Mouse (Mus musculus) limb, embryonic 13.5 days (tissue): ENCODE measurements around the gene Ndufb5. TPM values are rescaled to one million over a fixed set of nuclear protein-coding genes. Genes with fewer than 3 reads are reported as not detected.
"Not testable (repeated sequence)": the region's sequence is repeated elsewhere in the genome, so short reads cannot be mapped to it uniquely, and the experiment has no call there.

ENCODE experiments used
- ATAC-seq: fragments of 200-750 bp; cut with Nextera tagmentation; 2 replicates; pipeline ENCODE4 v1.8.0; 2017; ENCODE audit warnings: low read depth, moderate number of reproducible peaks, moderate TSS enrichment; ENCODE audit not compliant: low FRiP score
- H3K27ac ChIP-seq: fragments of 300-500 bp; sonication (generic); 2 replicates; pipeline ENCODE4 v1.5.1; 2015; ENCODE audit warnings: inconsistent platforms, mild to moderate bottlenecking, moderate library complexity
- H3K27me3 ChIP-seq: fragments of 300-500 bp; sonication (generic); 2 replicates; pipeline ENCODE4 v1.6.1; 2015; ENCODE audit warnings: mild to moderate bottlenecking, inconsistent platforms
- H3K36me3 ChIP-seq: fragments of 300-500 bp; sonication (generic); 2 replicates; pipeline ENCODE4 v1.6.1; 2015; ENCODE audit warnings: inconsistent platforms, mild to moderate bottlenecking, moderate library complexity
- H3K4me1 ChIP-seq: fragments of 300-500 bp; sonication (generic); 2 replicates; pipeline ENCODE4 v1.6.1; 2015; ENCODE audit warnings: inconsistent platforms
- H3K4me2 ChIP-seq: fragments of 300-500 bp; sonication (generic); replicated peaks from 2 replicates; pipeline ENCODE4 v1.6.1; 2015; ENCODE audit warnings: inconsistent platforms, mild to moderate bottlenecking, moderate library complexity
- H3K4me3 ChIP-seq: fragments of 300-500 bp; sonication (generic); 2 replicates; pipeline ENCODE4 v1.5.1; 2015; ENCODE audit warnings: moderate library complexity, mild to moderate bottlenecking, inconsistent platforms
- H3K9ac ChIP-seq: fragments of 300-500 bp; sonication (generic); 2 replicates; pipeline ENCODE4 v1.6.1; 2015; ENCODE audit warnings: mild to moderate bottlenecking, inconsistent platforms
- H3K9me3 ChIP-seq: fragments of 300-500 bp; sonication (generic); 2 replicates; pipeline ENCODE4 v1.6.1; 2016; ENCODE audit warnings: inconsistent platforms
- WGBS: fragments of 180-500 bp; shearing (Covaris S2); methylation state at CpG from one replicate; pipeline ENCODE4 v1.1.7; 2015; 5-methylcytosine and 5-hydroxymethylcytosine counted together
- polyA plus RNA-seq: library from polyadenylated mRNA; unstranded; fragments of >200 nt; fragmentation: Nextera tagmentation; extraction: Ambion mirVana; gene quantifications from 2 replicates; pipeline ENCODE4 v1.2.1, GENCODE M21; 2015

Ndufb5 gene
- polyA plus RNA-seq, 1 experiment from 2014 or later: 322 TPM

DNA sequence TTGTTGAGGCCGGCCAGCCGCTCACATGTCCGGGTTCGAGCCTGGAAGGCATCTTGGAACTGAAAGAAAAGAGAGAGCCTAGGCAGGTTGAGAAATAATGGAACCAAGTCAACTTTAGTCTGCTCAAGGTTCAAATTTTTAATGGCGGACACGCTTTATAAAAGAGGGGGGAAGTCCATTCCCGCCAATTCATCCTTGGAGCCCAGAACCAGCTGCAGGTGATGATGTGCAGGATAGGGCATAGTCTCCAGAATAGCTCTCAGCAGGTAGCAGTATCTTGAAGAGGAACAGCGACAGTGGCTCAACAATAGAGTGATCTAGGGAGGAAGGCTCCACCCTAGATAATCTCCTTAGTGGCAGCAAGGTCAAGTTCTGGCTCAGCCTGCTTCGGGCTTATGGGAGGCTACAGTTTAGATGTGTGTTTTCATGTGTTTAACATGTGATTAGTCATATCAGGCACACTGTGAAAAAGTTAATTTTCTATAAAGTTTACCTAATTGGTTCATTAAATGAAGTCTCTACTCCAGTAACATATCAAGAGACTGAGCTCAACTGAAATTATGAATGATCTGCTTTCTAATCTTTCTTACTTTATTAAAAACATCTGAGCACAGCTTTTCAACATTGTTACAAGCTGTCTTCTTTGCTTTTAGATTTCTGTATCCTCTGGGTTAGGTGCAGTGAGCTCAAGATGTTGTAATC lies 31.0 kb upstream of the Ndufb5 start, which contains the start of gene Actl6a:
Gene Actl6a (plus strand): TSS at position 652 of the 702 bp plus-strand sequence.
- not testable (repeated sequence) for H3K4me2 ChIP-seq, H3K9me3 ChIP-seq, H3K9ac ChIP-seq, H3K36me3 ChIP-seq, ATAC-seq, H3K27me3 ChIP-seq, H3K4me1 ChIP-seq, H3K27ac ChIP-seq, H3K4me3 ChIP-seq
- 85% methylated on average over 9 of the region's 9 CpGs for WGBS

DNA sequence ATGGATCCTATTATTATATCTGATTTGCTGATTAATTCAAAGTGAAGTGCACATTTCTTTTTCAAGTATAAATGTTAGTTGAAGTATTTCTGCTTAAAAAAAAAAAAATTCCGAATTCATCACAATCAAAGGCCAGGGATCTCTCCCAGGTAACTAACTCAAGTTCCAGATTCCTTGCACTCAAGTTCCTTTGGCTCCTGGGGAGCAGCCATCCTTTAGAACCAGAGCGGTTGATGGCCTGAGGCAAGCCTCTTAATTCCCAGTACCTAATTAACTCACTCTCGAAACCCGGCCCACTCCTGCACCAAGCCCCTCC lies 28.8 kb upstream of the Ndufb5 start:
- Histone ChIP-seq H3K4me3 (peak overlapping the region; percentile 98), H3K4me1 (peaks cover 10% of the 10 kb centered on the region), H3K27me3 (no peaks in the 10 kb centered on the region), H3K27ac (no peak overlapping the region), H3K36me3 (peaks cover 14% of the 10 kb centered on the region), H3K4me2 (peak overlapping the region; percentile 50), H3K9me3 (no peaks in the 10 kb centered on the region; the same call in 1 of the 2 replicates), H3K9ac (no peak overlapping the region)
- WGBS: 4% methylated on average over 4 of the region's 4 CpGs
- ATAC-seq: no peak

DNA sequence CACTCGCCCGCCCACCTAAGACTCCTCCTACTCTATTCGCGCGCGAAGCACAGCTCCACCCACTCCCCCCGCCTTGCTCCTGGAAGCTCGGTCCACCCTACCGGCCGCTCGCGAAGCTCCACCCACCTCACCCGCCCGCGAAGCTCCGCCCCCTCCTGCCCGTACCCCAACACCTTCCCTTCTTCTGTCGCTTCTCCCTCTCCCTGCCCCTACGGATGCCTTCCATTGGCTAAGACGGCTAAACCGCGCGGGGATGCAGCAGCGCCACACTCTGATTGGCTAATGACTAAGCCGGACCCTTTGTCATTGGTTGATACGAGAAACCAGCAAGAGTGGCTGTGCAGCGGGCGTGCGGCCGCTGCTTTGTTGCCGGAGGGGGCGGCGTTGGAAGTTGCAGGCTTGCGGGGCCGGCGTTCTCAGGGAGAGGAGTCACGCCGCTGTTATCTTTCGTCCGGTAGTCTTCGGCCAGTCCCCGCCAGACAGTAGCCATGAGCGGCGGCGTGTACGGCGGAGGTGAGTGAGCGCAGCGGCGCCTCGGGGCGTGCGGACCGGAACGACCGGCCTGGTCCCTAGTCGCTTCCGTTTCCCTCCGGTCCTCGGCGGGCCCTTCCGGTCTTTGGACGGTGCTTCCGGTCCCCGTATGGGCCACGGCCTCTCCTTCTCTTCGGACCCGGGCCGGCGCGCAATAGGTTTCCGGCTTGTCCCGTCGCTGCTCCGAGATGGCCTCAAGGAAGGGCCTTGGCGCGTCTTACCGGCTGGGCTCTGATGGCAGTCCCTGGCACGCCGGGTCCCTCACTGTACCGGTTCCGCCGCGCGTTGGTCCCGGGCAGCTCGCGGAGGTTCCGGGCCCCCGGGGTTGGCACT lies 28.2 kb upstream of the Ndufb5 start:
- Histone ChIP-seq H3K4me1 (peaks cover 10% of the 10 kb centered on the region), H3K27me3 (no peaks in the 10 kb centered on the region), H3K9me3 (no peaks in the 10 kb centered on the region; the same call in 1 of the 2 replicates), H3K4me3 (peak overlapping the region; percentile 98), H3K27ac (peak overlapping the region; percentile 79), H3K36me3 (peaks cover 20% of the 10 kb centered on the region), H3K4me2 (peak overlapping the region; percentile 80), H3K9ac (peak overlapping the region; percentile 96)
- ATAC-seq: peak; percentile 100
- WGBS: under 1% methylated on average over 90 of the region's 90 CpGs

DNA sequence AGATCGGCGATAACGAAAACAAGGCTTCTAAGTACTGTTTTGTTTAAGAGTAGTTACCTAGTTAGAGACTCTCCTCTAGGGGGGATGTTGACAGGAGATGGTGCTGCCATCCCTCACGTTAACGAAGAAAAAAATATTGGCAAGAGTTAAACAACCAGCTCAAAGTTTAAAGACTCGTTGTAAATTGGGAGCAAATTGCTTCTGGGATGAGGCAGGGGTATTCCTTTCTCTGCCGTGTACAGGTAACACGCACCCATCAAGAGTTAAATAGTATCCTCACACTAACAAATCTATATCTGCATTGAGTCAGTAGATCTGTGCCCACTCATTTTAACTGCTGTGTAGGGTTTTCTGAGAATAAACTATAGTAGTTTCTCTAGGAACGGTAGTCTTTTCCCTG lies 27.4 kb upstream of the Ndufb5 start:
- peak overlapping the region; percentile 80 for H3K4me2 ChIP-seq
- H3K4me1 ChIP-seq: peaks cover 10% of the 10 kb centered on the region
- H3K27ac ChIP-seq: peak overlapping the region; percentile 79
- H3K4me3 ChIP-seq: peak overlapping the region; percentile 98
- H3K27me3 ChIP-seq: no peaks in the 10 kb centered on the region
- peaks cover 28% of the 10 kb centered on the region for H3K36me3 ChIP-seq
- H3K9me3 ChIP-seq: no peaks in the 10 kb centered on the region; the same call in 1 of the 2 replicates
- ATAC-seq: no peak
- WGBS: 7% methylated on average over 9 of the region's 9 CpGs
- peak overlapping the region; percentile 96 for H3K9ac ChIP-seq

DNA sequence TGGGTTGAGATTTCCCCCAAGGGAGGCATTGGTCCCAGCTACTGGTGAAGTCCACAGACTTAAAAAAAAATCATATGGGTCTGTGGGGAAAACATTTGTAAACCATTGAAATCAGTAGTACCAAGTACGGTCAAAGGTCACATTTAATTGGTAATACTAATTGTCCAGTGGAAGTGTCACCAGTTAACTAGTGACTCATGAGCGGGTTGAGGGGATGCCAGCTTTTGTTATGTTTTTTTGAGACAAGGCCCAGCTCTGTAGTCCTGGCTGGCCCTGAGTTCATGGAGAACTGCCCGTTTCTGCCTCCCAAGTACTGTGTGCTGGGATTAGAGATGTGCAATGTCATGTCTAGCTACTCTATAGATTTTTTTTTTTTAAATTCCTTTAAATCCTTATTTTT lies 23.1 kb upstream of the Ndufb5 start:
- no peaks in the 10 kb centered on the region for H3K9me3 ChIP-seq
- H3K9ac ChIP-seq: no peak overlapping the region
- no peak overlapping the region for H3K27ac ChIP-seq
- H3K4me2 ChIP-seq: no peak overlapping the region
- WGBS: 92% methylated on average over 3 of the region's 3 CpGs
- H3K36me3 ChIP-seq: peaks cover 68% of the 10 kb centered on the region
- no peaks in the 10 kb centered on the region for H3K27me3 ChIP-seq
- peaks cover 10% of the 10 kb centered on the region for H3K4me1 ChIP-seq
- no peak overlapping the region for H3K4me3 ChIP-seq
- no peak for ATAC-seq

DNA sequence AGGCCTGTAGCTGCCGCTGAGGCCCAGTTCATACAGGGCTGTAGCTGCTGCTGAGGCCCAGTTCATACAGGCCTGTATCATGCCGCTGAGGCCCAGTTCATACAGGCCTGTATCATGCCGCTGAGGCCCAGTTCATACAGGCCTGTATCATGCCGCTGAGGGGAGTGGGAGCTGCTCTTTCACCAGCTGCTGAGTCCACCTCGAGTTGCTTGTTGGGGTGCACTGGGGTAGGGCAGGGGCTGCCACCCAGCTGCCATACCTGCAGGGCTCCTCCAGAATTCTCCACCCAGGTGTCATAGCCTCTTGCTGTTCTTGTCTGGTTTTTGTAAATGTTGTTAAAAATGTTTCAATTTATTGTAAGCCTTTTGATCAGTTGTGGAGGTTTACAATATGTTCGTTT lies 19.4 kb upstream of the Ndufb5 start:
- H3K27me3 ChIP-seq, H3K4me2 ChIP-seq, H3K9ac ChIP-seq, H3K27ac ChIP-seq, H3K4me3 ChIP-seq, ATAC-seq, H3K9me3 ChIP-seq, H3K4me1 ChIP-seq: not testable (repeated sequence)
- H3K36me3 ChIP-seq: peaks cover 93% of the 10 kb centered on the region
- WGBS: 94% methylated on average over 6 of the region's 6 CpGs

DNA sequence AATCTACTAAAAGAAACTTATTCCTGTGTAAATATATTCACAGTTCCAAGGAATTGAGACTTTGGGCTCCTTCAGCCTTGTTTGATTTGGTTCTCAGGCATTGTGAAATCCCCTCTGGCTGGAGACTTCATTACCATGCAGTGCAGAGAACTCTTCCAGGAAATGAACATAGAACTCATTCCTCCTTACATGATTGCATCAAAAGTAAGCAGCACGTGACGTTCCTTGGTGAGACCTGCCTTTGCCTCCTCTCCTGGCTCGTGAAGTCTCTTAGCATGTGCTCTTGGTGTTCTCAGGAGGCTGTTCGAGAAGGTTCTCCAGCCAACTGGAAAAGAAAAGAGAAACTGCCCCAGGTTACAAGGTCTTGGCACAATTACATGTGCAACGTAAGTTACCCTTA lies 18.5 kb upstream of the Ndufb5 start:
- 89% methylated on average over 5 of the region's 5 CpGs for WGBS
- no peaks in the 10 kb centered on the region for H3K27me3 ChIP-seq
- H3K4me3 ChIP-seq: no peak overlapping the region
- no peak overlapping the region for H3K9ac ChIP-seq
- no peaks in the 10 kb centered on the region for H3K9me3 ChIP-seq
- peaks cover 93% of the 10 kb centered on the region for H3K36me3 ChIP-seq
- ATAC-seq: no peak
- H3K27ac ChIP-seq: no peak overlapping the region
- H3K4me2 ChIP-seq: no peak overlapping the region
- H3K4me1 ChIP-seq: no peaks in the 10 kb centered on the region

DNA sequence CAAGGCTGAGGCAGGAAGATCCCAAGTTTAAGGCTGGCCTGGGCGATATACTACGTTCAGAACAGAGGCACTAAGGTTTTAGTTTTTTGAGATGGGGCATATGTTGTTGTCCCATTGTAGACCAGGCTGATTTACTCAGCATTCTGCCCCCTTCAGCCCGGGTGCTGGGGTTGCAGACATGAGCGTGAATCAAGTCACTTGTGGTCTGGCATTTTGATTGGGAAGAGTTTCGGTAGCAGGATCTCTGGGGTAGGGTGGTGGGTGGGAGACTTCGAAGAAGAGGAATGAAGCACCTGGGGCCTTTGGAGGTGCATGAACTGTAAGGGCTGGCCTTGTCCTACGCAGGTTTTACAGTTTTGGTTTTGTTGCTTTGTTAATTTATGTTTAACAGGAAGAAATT lies 12.6 kb upstream of the Ndufb5 start:
- no peak overlapping the region for H3K9ac ChIP-seq
- no peaks in the 10 kb centered on the region for H3K4me1 ChIP-seq
- H3K9me3 ChIP-seq: no peaks in the 10 kb centered on the region
- H3K4me3 ChIP-seq: no peak overlapping the region
- no peaks in the 10 kb centered on the region for H3K27me3 ChIP-seq
- no peak overlapping the region for H3K4me2 ChIP-seq
- no peak overlapping the region for H3K27ac ChIP-seq
- no peak for ATAC-seq
- WGBS: 93% methylated on average over 7 of the region's 7 CpGs
- peaks cover 86% of the 10 kb centered on the region for H3K36me3 ChIP-seq

DNA sequence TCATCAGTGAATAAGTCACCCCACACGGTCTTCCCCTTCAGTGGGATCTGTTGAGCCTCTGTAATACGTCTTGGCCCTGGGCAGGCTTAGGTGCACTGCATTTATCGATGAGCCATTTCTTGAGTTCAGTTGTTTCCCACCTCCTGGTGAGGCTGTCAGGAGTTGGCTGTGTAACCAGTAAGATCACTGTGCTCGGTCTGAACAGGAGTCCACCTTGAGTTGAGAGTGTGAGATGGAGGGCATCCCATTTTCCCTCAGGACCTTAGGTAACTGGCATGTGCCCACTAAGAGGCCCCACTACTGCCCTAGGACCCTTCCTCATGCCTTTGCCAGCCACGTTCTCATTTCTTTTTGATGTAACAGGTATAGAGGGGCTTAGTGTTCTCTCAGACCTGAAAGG lies 10.8 kb upstream of the Ndufb5 start:
- Histone ChIP-seq H3K36me3 (peaks cover 85% of the 10 kb centered on the region), H3K9ac (no peak overlapping the region), H3K4me3 (no peak overlapping the region), H3K27me3 (no peaks in the 10 kb centered on the region), H3K9me3 (no peaks in the 10 kb centered on the region), H3K27ac (no peak overlapping the region), H3K4me1 (no peaks in the 10 kb centered on the region), H3K4me2 (no peak overlapping the region)
- ATAC-seq: no peak
- 86% methylated on average over 5 of the region's 5 CpGs for WGBS

DNA sequence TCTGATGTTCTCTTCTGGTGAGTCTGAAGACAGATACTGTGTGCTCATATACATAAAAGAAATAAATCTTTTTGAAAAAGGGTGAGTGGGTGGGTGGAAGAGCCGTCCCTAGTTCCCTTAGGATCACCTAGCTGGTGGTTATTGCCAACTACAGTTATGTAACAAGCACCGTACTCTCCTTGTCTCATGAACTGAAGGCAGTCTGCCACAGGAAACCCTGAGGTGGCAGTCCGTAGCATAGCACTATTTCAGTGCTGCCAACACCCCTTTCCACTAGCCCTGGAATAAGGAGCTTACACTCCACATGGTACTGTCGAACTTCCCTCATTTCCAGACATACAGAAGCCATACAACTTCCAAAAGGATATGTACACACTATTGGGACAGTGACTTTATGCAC lies 8.9 kb upstream of the Ndufb5 start:
- no peak for ATAC-seq
- Histone ChIP-seq H3K36me3 (peaks cover 85% of the 10 kb centered on the region), H3K4me3 (no peak overlapping the region), H3K9ac (no peak overlapping the region), H3K9me3 (no peaks in the 10 kb centered on the region), H3K4me1 (no peaks in the 10 kb centered on the region), H3K27ac (no peak overlapping the region), H3K4me2 (no peak overlapping the region), H3K27me3 (no peaks in the 10 kb centered on the region)
- WGBS: 83% methylated on average over 4 of the region's 4 CpGs

DNA sequence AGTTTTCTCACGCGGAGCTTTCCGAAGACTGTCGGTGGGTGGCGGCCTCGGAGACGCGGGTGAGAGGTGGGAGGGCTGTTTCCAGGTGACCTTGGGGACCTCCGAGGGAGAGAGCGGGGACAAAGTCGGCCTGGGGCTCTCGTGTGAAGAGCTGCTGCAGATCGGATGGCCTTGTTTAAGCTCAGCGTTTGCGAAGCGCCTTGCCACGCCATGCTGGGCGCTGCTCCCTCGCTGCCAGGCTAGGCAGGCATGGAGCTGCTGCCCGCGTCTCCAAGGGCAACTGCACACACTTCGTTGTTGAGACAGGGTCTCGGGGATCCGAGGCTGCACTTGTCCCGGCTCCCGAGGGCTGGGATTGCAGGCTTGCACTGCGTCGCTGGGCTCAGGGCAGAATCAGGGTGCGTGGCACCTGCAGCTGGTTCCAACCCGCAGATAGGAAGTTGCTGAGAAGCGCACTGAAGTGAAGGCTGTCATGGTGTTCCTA lies 424 bp downstream of the Ndufb5 start, which contains the start of gene Mrpl47:
Gene Mrpl47 (minus strand): TSS at position 434 of the 484 bp plus-strand sequence.
- peak within 1 kb of the TSS; percentile 90 for H3K9ac ChIP-seq
- no peaks in the 10 kb centered on the region for H3K27me3 ChIP-seq
- peaks cover 35% of the 10 kb centered on the region for H3K36me3 ChIP-seq
- peak within 1 kb of the TSS; percentile 90 for H3K4me3 ChIP-seq
- WGBS: under 1% methylated on average over 31 of the region's 31 CpGs
- H3K9me3 ChIP-seq: no peaks in the 10 kb centered on the region
- peak; percentile 58 for ATAC-seq
- peaks cover 19% of the 10 kb centered on the region for H3K4me1 ChIP-seq
- peak within 1 kb of the TSS; percentile 70; the same call in 1 of the 2 replicates for H3K27ac ChIP-seq
- peak within 1 kb of the TSS; percentile 74 for H3K4me2 ChIP-seq

DNA sequence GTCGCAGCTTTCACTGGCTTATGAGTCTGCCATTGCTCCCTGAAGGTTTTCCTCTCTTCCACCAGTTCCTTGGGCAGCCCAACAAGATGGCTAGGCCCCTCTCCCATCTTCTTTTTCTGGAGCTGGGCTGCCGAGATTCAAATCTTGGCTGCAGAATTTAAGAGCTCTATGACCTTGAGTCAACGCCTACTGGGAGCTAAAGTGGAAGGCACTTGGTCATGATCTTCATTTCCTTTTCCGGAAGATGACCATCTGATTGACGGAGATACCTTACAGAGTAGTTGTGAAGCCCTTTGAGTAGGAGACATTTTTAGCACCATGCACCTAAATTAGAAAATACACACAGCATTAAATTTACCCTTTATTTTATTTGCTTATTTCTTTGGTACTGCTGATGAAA lies 1.8 kb downstream of the Ndufb5 start:
- no peak for ATAC-seq
- no peak overlapping the region for H3K9ac ChIP-seq
- H3K27ac ChIP-seq: no peak overlapping the region
- WGBS: 96% methylated on average over 5 of the region's 5 CpGs
- peaks cover 35% of the 10 kb centered on the region for H3K36me3 ChIP-seq
- H3K4me3 ChIP-seq: peak overlapping the region; percentile 90; the same call in 1 of the 2 replicates
- H3K4me1 ChIP-seq: peaks cover 19% of the 10 kb centered on the region
- H3K27me3 ChIP-seq: no peaks in the 10 kb centered on the region
- H3K4me2 ChIP-seq: peak overlapping the region; percentile 74; the same call in 1 of the 2 replicates
- no peaks in the 10 kb centered on the region for H3K9me3 ChIP-seq
